Mouse (Mus musculus) embryo, embryonic 10 days (tissue): ENCODE results near the gene Hmgn3.

Source experiments
- DNase-seq: peaks from one replicate; pipeline ENCODE4 v3.0.0-alpha.2; 2015; ENCODE audit warnings: low spot score

Gene Hmgn3

DNA sequence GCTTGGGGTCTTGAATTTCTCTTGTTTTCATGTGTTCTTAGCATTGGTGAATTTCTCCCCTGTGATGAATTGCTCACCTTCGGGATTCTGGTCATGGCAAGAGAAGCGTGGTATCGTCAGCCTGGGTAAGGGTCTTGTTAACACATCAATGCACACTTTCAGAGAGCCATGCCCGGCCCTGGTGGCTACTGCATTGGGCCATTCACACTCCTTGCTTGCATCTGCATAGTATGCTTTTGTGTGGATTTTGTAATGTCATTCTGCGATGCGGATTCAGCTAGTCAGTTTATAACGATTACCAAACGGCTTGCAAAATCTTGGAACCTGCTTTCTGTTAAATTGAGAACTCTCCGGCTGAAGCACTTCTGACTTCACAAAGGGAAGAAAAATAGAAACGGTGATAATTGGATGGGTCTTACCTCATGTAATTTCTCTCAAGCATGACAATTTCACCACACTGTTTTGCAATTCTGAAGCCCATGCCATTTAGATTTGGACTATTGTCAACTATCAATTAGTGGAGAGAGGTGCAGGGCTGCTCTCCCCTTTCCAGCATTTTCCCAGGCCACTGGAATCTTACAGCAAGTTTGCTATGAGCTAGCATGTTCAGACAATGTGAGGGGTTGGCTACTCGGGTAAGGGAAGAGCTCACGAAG lies 47.7 kb downstream of the Hmgn3 start:
- DNase-seq, result no peak

DNA sequence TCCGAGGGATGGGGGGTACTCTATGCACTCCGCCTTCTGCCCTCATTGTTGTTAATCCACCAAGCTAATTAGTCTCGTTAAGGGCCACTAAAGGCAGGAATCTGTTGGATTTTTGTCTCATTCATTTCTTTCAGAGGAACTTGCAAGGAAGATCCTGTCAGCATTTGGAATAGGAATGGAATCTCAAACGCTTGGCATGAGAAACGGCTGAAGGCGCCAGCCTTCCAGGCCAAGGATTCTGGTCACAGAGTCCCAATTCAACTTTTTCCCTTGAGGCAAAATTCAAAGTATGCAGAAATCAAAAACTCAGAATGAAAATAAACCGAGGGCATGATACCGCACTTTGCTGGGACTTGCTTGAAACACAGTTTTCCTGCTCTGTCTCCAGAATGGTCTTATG lies 48.7 kb downstream of the Hmgn3 start:
- DNase-seq, result no peak

DNA sequence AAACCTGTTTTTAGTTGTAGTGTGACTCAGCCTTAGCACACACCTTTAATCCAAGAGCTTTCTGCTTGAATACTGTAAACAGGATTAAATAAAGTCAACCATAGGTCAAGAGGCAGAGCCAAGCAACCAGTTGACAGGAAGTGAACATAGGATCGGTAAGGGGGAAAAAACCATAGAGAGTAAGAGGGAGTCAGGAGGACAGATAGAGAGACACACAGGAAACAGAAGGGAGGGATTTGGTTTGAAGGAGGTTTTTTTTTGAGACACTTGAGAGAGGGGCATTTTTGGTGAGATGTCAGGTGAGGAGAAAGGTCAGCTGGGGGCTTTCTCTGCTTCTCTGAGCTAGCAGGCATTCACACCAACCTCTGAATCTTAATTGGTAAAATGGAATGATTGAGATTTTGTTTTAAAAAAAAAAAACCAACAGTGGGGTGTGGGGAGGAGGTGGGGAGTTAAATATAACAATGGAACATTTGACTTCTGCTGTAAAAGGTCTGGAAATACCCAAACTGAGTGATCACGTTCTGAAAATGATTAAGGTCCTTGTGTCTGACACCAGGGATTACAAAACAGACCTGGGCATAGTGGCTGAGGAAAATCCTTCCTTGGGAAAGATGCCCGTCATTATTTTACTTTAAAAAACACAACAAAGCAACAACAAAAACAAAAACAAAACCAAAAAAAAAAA lies 51.7 kb downstream of the Hmgn3 start:
- no peak for DNase-seq

DNA sequence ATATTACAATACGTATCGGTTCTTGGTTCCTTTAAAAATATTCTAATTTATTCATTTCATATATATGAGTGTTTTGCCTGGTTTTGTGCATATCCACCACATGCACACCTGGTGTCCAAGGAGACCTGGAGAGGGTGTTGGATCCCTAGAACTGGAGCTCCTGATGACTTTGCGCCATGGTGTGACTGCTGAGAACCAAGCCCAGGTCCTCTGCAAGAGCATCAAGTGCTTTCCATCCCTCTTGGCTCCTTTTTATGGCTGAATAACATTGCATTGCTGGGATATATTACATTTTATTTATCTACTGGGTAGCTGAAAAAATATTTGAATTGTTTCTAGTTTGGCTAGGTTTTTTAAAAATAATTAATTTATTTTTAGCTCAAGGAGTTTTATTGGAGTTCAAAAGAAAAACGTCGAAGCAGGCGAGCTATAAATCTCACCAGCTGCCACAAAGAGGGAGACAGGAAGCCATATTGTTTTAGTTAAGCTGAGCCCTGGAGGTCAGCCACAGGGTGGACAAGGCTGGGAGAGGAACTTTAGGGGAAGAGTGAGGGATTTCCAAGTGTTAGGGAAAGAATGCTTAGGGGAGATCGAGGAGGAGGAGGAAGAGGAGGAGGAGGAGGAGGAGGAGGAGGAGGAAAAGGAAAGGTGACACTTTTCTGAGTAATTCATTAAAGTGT lies 62.6 kb downstream of the Hmgn3 start:
- DNase-seq, result peak; percentile 66

DNA sequence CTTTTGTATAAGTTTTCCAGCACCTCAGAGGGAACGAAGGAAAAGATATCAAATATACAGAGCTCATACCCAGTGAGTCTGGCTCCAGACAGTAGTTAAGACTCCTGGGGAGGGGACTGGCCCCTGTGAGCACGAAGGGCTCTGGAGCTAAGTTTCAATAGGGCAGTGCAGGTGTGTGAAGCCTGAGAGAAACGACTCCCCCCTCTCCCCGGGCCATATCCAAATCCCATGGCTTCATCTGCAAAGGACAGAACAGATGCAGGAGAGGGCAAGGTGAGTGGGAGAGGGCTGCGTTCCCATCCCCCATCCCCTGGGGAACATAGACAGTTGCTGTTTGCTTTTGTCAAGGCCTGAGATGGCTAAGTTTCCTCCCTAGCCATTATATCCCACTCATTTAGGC lies 63.4 kb downstream of the Hmgn3 start:
- DNase-seq, result peak; percentile 29

DNA sequence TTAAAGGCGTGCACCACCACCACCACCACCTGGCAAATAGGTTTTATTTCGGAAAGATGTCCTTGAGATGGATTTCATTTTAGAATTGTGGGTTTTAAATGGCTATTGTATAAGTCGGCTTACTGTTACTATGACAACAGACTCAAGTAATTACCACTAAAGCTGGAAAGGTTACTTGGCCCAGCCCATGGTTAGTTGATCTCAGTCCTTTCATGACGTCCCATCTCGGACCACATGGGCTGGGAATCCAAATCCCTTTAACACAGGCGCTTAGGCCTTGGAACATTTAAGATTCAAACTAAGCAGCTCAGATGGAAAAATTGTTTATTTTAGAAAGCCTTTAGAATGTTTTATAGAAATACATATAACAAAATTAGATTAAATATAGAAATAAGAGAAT lies 64.2 kb downstream of the Hmgn3 start:
- no peak for DNase-seq

DNA sequence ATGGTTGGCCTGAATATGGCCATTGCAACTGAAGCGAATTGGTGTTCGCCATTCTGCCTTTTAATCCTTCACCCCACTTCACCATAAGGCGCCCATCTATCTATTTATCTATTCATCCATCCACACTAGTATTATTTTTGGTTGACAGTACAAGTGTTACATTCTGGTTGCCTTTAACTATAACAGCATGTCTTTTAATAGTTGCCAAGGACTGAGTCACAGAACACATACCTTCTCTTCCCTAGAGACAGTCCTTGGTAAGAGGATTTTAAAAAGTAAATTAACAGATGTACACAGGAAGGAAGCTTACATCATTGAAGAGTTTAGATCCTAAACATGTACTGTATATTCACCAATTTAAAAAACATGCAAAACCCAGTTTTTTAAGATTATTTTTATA lies 66.8 kb downstream of the Hmgn3 start:
- no peak for DNase-seq

DNA sequence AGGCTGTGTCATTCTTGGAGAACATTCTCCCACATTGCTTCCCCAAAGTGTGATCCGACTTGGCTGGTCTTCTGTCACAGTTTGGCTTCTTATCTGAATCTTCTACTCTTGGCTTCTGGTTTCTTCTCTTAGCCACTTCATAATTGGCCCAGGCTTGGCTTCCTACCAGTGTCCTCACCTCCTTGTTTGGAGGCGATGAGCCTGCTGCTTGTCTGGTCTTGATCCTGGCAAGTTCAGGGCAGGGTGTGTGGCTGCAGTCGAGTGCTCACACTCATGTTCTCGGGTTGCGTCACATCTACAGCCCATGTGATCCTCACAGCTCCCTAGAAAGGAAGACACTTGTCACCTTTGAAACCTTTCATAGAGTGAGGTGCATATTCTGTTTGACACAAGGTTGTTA lies 78.2 kb downstream of the Hmgn3 start:
- DNase-seq, result no peak

DNA sequence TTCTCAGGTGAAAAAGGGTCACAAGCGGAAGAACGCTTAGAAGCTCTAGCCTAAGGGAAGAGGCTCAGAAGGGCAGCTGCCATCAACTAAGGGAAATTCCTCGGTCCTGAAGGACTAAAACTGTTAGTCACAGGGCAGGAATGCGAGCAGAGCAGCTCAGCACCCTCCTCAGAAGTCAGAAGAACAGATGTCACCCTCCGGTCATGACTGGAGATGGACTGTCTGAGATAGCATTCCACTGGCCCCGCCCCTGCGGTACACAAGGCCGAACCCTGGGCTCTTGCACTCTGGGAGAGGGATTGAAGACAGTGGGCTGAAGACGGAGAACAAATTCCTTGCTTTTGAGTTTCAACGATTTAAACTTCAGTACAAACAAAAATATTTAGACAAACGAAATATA lies 85.2 kb downstream of the Hmgn3 start:
- DNase-seq, result peak; percentile 70
